Mouse (Mus musculus) kidney, adult 2 months (tissue): ENCODE data around the gene Slc48a1. TPM values are rescaled to one million over a fixed set of nuclear protein-coding genes. Genes with fewer than 3 reads are reported as not detected.

Source experiments
- DNase-seq: peaks from one replicate; pipeline ENCODE4 v3.0.0; 2021
- H3K27ac ChIP-seq: fragments of 200-500 bp; 2 replicates; pipeline ENCODE4 v1.5.1; 2012; ENCODE audit warnings: low read depth, low read length, control low read depth, inconsistent platforms; ENCODE audit not compliant: insufficient read depth
- H3K27me3 ChIP-seq: fragments of 200-500 bp; replicated peaks from 2 replicates; pipeline ENCODE4 v1.6.1; 2012; ENCODE audit warnings: mild to moderate bottlenecking, moderate library complexity, low read length, inconsistent platforms; ENCODE audit not compliant: control insufficient read depth, insufficient read depth
- H3K36me3 ChIP-seq: fragments of 200-500 bp; 2 replicates; pipeline ENCODE4 v1.6.1; 2012; ENCODE audit warnings: mild to moderate bottlenecking, moderate library complexity, low read length, inconsistent platforms; ENCODE audit not compliant: control insufficient read depth, insufficient read depth
- H3K4me1 ChIP-seq: fragments of 200-500 bp; 2 replicates; pipeline ENCODE4 v1.6.1; 2011; ENCODE audit warnings: low read length; ENCODE audit not compliant: control insufficient read depth, insufficient read depth
- H3K4me3 ChIP-seq: fragments of 200-500 bp; 2 replicates; pipeline ENCODE4 v1.5.1; 2011; ENCODE audit warnings: mild to moderate bottlenecking, low read depth, low read length, control low read depth; ENCODE audit not compliant: insufficient read depth
- CTCF ChIP-seq: fragments of 200-500 bp; conservative IDR thresholded peaks from 2 replicates; pipeline ENCODE4 v1.5.1; 2011; ENCODE audit warnings: low read depth, mild to moderate bottlenecking, control low read depth, low read length, moderate library complexity, mixed read lengths; ENCODE audit not compliant: insufficient read depth, insufficient read length
- POLR2A ChIP-seq: fragments of 200-500 bp; IDR thresholded peaks from one replicate; pipeline ENCODE4 v1.6.1; 2011; ENCODE audit warnings: low read depth, low read length, control low read depth
- WGBS: fragments of 180-500 bp; shearing (Covaris S2); methylation state at CpG from one replicate; pipeline ENCODE4 v1.1.7; 2018; 5-methylcytosine and 5-hydroxymethylcytosine counted together
- polyA plus RNA-seq: library from polyadenylated mRNA; depleted of rRNA; stranded (reverse); fragments of >200 nt; gene quantifications from 2 replicates; pipeline ENCODE4 v1.2.3, GENCODE M21; 2012

Slc48a1 gene
- polyA plus RNA-seq, 1 experiment = 182 TPM

GRCm38 (mm10) chr15:97794268-97794667, 15.9 kb downstream of the Slc48a1 start:
- peak; percentile 31; the same call in 1 of the 2 replicates for TF ChIP-seq CTCF
- no peak for TF ChIP-seq POLR2A
- H3K36me3 ChIP-seq = no peaks in the 10 kb centered on the region
- no peaks in the 10 kb centered on the region for H3K27me3 ChIP-seq
- DNase-seq = no peak
- H3K4me3 ChIP-seq = no peak overlapping the region
- no peak overlapping the region for H3K27ac ChIP-seq
- WGBS = 79% methylated on average over 5 of the region's 5 CpGs
- peaks cover 4% of the 10 kb centered on the region for H3K4me1 ChIP-seq

GRCm38 (mm10) chr15:97795559-97796235, 17.4 kb downstream of the Slc48a1 start:
- 95% methylated on average over 10 of the region's 10 CpGs for WGBS
- H3K27ac ChIP-seq = no peak overlapping the region
- no peak for TF ChIP-seq CTCF
- TF ChIP-seq POLR2A = no peak
- H3K4me3 ChIP-seq = no peak overlapping the region
- H3K4me1 ChIP-seq = no peaks in the 10 kb centered on the region
- no peak for DNase-seq
- H3K27me3 ChIP-seq = no peaks in the 10 kb centered on the region
- H3K36me3 ChIP-seq = no peaks in the 10 kb centered on the region

GRCm38 (mm10) chr15:97796674-97797310, 18.5 kb downstream of the Slc48a1 start:
- Histone ChIP-seq H3K27ac (no peak overlapping the region), H3K4me3 (no peak overlapping the region), H3K36me3 (no peaks in the 10 kb centered on the region), H3K27me3 (no peaks in the 10 kb centered on the region), H3K4me1 (no peaks in the 10 kb centered on the region)
- no peak for TF ChIP-seq POLR2A
- no peak for TF ChIP-seq CTCF
- no peak for DNase-seq
- 96% methylated on average over 17 of the region's 17 CpGs for WGBS

- no peak overlapping the region for H3K27ac ChIP-seq
- WGBS = 74% methylated on average over 17 of the region's 17 CpGs
- TF ChIP-seq CTCF (no peak), POLR2A (no peak)
- no peak overlapping the region for H3K4me3 ChIP-seq
- no peak for DNase-seq
- H3K4me1 ChIP-seq = no peaks in the 10 kb centered on the region
- no peaks in the 10 kb centered on the region for H3K36me3 ChIP-seq
- no peaks in the 10 kb centered on the region for H3K27me3 ChIP-seq
Measured at GRCm38 (mm10) chr15:97798134-97798533, 19.8 kb downstream of the Slc48a1 start.

- Histone ChIP-seq H3K4me3 (no peak overlapping the region), H3K4me1 (no peaks in the 10 kb centered on the region), H3K27me3 (no peaks in the 10 kb centered on the region), H3K27ac (no peak overlapping the region), H3K36me3 (no peaks in the 10 kb centered on the region)
- 90% methylated on average over 11 of the region's 11 CpGs for WGBS
- TF ChIP-seq CTCF (no peak), POLR2A (no peak)
- DNase-seq = no peak
Measured at GRCm38 (mm10) chr15:97799446-97799845, 21.1 kb downstream of the Slc48a1 start.

GRCm38 (mm10) chr15:97800853-97801252, 22.5 kb downstream of the Slc48a1 start:
- 89% methylated on average over 13 of the region's 13 CpGs for WGBS
- TF ChIP-seq POLR2A = no peak
- no peak for TF ChIP-seq CTCF
- Histone ChIP-seq H3K36me3 (no peaks in the 10 kb centered on the region), H3K27ac (no peak overlapping the region), H3K27me3 (no peaks in the 10 kb centered on the region), H3K4me1 (no peaks in the 10 kb centered on the region), H3K4me3 (no peak overlapping the region)
- no peak for DNase-seq

- H3K36me3 ChIP-seq = no peaks in the 10 kb centered on the region
Measured at GRCm38 (mm10) chr15:97801811-97802210, 23.5 kb downstream of the Slc48a1 start.

More at GRCm38 (mm10) chr15:97801811-97802210, 23.5 kb downstream of the Slc48a1 start:
- WGBS = 82% methylated on average over 7 of the region's 7 CpGs
- TF ChIP-seq CTCF (no peak), POLR2A (no peak)
- H3K27me3 ChIP-seq = no peaks in the 10 kb centered on the region
- H3K4me3 ChIP-seq = no peak overlapping the region
- no peak overlapping the region for H3K27ac ChIP-seq
- H3K4me1 ChIP-seq = no peaks in the 10 kb centered on the region
- no peak for DNase-seq
